Comparison of ENCODE assay signal across 22 mouse cellular contexts in the genomic region with DNA sequence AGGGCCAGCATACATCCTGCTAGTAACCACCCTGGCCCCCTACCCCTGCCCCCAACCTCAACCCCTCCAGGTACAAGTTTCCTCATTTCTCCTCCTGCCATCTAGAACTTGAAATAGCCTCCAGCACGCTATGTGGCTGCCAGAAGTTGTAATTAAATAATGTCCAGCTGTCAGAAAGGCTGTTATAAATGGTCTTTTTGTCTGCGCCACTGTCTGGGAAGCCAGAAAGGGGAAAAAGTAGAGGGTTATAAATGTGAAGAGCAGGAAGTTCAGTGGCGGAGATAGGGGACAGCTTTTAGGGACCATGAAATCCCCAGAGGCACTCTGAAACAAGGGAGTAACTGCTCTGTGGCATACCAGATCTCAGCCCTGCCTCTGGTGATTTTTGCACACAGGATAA.
DNase-seq lines count a peak whose midpoint lies in the region; ATAC-seq and TF ChIP-seq lines count a peak whose summit lies in the region.
"Had no signal": no experiment of that assay in that cellular context is flagged by ENCODE, and none has a peak within 500 bp of the region (broad histone marks: within the 10 kb centered on the region; RNA-seq: fewer than 3 reads in every experiment).

No protein-coding gene starts in this region.

- no peaks in the 10 kb centered on the region for H3K4me1 ChIP-seq in kidney, adult 2 months (ENCODE audit: control insufficient read depth, insufficient read depth, low read length)
- H3K4me1 ChIP-seq in kidney, embryonic 16.5 days (ENCODE audit: insufficient read depth, low read length): no peaks in the 10 kb centered on the region
- H3K4me1 ChIP-seq: embryonic facial prominence, embryonic 13.5 days; forebrain, embryonic 13.5 days; heart, embryonic 13.5 days had no signal

- no peaks in the 10 kb centered on the region for H3K9me3 ChIP-seq in kidney, embryonic 16.5 days (ENCODE audit: low read length)
- H3K9me3 ChIP-seq: embryonic facial prominence, embryonic 13.5 days; forebrain, embryonic 13.5 days; heart, embryonic 13.5 days; hindbrain, embryonic 15.5 days had no signal

- no peak for TF ChIP-seq POLR2A in kidney, adult 2 months (IDR thresholded peaks at IDR 0.05; ENCODE audit: low read depth, low read length)

- no peak for TF ChIP-seq CTCF in kidney, adult 2 months (conservative IDR thresholded peaks at IDR 0.05; ENCODE audit: insufficient read depth, insufficient read length, low read depth, low read length)

- H3K27ac ChIP-seq in kidney, adult 2 months (ENCODE audit: insufficient read depth, low read depth, low read length): no peak overlapping the region
- no peak overlapping the region for H3K27ac ChIP-seq in kidney, embryonic 16.5 days (ENCODE audit: low read length)
- H3K27ac ChIP-seq: embryonic facial prominence, embryonic 13.5 days; forebrain, embryonic 13.5 days; heart, embryonic 13.5 days; hindbrain, embryonic 15.5 days had no signal

- 32% methylated on average over 3 of the region's 3 CpGs for WGBS in kidney, adult 2 months
- 17% methylated on average over 3 of the region's 3 CpGs for WGBS in kidney, embryonic 16.5 days

- H3K4me3 ChIP-seq in kidney, adult 2 months (ENCODE audit: insufficient read depth, low read depth, low read length): no peak overlapping the region
- no peak overlapping the region for H3K4me3 ChIP-seq in kidney, embryonic 16.5 days (ENCODE audit: low read length)
- H3K4me3 ChIP-seq: embryonic facial prominence, embryonic 13.5 days; forebrain, embryonic 13.5 days; heart, embryonic 13.5 days; hindbrain, embryonic 15.5 days had no signal

- no peaks in the 10 kb centered on the region for H3K36me3 ChIP-seq in kidney, adult 2 months (ENCODE audit: control insufficient read depth, insufficient read depth, low read length)
- H3K36me3 ChIP-seq in kidney, embryonic 16.5 days (ENCODE audit: insufficient read depth, low read length): no peaks in the 10 kb centered on the region
- H3K36me3 ChIP-seq: embryonic facial prominence, embryonic 13.5 days; heart, embryonic 13.5 days; hindbrain, embryonic 15.5 days had no signal

- ATAC-seq in kidney, embryonic 16.5 days (ENCODE audit: low FRiP score, low TSS enrichment): no peak
- no peak for ATAC-seq in megakaryocyte-erythroid progenitor cell, adult 5-6 weeks (replicated peaks; ENCODE audit: low FRiP score, low TSS enrichment, poor library complexity, severe bottlenecking)
- ATAC-seq: activated CD4-positive, CD25-positive, alpha-beta regulatory T cell, adult 4 months; forebrain, embryonic 13.5 days; forebrain, postnatal 0 days; Patski had no signal

- H3K4me2 ChIP-seq in kidney, embryonic 16.5 days (replicated peaks; ENCODE audit: low read depth, low read length): no peak overlapping the region
- H3K4me2 ChIP-seq: embryonic facial prominence, embryonic 13.5 days; forebrain, embryonic 13.5 days; heart, embryonic 13.5 days; hindbrain, embryonic 15.5 days had no signal

- no peaks in the 10 kb centered on the region; the same call in 1 of the 2 replicates for H3K27me3 ChIP-seq in kidney, adult 2 months (replicated peaks; ENCODE audit: control insufficient read depth, insufficient read depth, low read length)
- H3K27me3 ChIP-seq in kidney, embryonic 16.5 days (ENCODE audit: insufficient read depth, low read length): no peaks in the 10 kb centered on the region
- H3K27me3 ChIP-seq: embryonic facial prominence, embryonic 13.5 days; forebrain, embryonic 13.5 days; heart, embryonic 13.5 days; hindbrain, embryonic 15.5 days had no signal

- no peak overlapping the region for H3K9ac ChIP-seq in kidney, embryonic 16.5 days (replicated peaks; ENCODE audit: low read length)
- H3K9ac ChIP-seq: embryonic facial prominence, embryonic 13.5 days; forebrain, embryonic 13.5 days; forebrain, postnatal 0 days; heart, embryonic 13.5 days; hindbrain, embryonic 15.5 days had no signal

- peak; percentile 14 for DNase-seq in embryo, embryonic 10.5 days (ENCODE audit: low spot score)
- DNase-seq in embryo, embryonic 9.5 days (ENCODE audit: extremely low spot score): no peak
- DNase-seq in kidney, adult 2 months: peak; percentile 60
- DNase-seq in kidney, adult 9 months: peak; percentile 28
- DNase-seq in kidney, postnatal 36 days: peak; percentile 6 to 26
- no peak for DNase-seq in layer of hippocampus, postnatal 10 days (ENCODE audit: low spot score in 2 of 2)
- DNase-seq: adrenal gland, postnatal 14 days; cerebellum, adult 11-12 months; cerebellum, adult 9-10 months; cerebellum, postnatal 25 days; forebrain, postnatal 0 days; gastrocnemius, postnatal 36 days; heart, adult 11 months; heart, postnatal 36 days had no signal

Comparison
In these comparisons a context has a peak if more than half of its experiments do, and no peak if none do; other contexts are left out.
1. DNase-seq: peak in embryo, embryonic 10.5 days (single experiment), kidney, adult 2 months (single experiment), kidney, adult 9 months (single experiment) and kidney, postnatal 36 days (2 of 2); none in embryo, embryonic 9.5 days (single experiment) and layer of hippocampus, postnatal 10 days (0 of 2).